In the genomic region with DNA sequence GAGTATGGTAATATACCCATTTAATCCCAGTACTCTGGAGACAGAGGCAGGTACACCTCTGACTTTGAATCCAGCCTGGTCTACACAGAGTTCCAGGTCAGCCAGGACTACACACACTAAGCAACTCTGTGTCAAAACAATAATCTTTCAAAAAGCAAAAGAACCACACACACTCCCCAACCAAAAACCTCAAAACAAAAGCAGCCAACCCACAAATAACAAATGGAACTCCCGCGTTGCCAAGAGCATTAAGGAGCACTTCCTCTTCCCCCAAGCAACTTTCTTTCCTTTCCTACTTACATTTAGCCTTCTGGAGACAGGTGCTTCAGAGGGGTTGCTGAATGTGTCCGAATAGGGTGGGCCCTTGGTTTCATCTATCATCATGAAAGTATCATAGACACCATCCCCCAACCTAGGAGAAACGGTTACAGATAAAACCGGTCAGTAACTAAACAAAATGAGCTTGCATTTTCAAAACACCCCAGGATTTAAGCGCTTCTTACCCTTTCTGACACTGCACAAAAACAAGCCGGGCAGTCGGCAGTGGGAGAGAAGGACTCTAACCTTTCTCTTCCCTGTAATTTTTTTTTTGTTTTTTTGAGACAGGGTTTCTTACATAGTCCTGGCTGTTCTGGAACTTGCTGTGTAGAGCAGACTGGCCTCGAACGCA, we compare ENCODE assay signal across 11 mouse cellular contexts. TPM values are rescaled to one million over a fixed set of nuclear protein-coding genes. Genes with fewer than 3 reads are reported as not detected.
DNase-seq lines count a peak whose midpoint lies in the region; ATAC-seq and TF ChIP-seq lines count a peak whose summit lies in the region.
"Had no signal": no experiment of that assay in that cellular context is flagged by ENCODE, and none has a peak within 500 bp of the region (broad histone marks: within the 10 kb centered on the region; RNA-seq: fewer than 3 reads in every experiment).

No protein-coding gene starts in this region.

- H3K9ac ChIP-seq in forebrain, embryonic 12.5 days = 0 out of 2 replicates have a peak overlapping the region, but pooled peaks have one; percentile 1
- H3K9ac ChIP-seq in liver, embryonic 14.5 days (replicated peaks) = peak overlapping the region; percentile 93
- no peak overlapping the region for H3K9ac ChIP-seq in kidney, embryonic 16.5 days (replicated peaks; ENCODE audit: low read length)
- H3K9ac ChIP-seq: limb, embryonic 13.5 days; stomach, embryonic 15.5 days had no signal

- TF ChIP-seq EP300 in liver, embryonic 14.5 days (IDR thresholded peaks at IDR 0.05; ENCODE audit: low read depth) = peak; percentile 45; the same call in 1 of the 2 replicates

- 80% methylated on average over 10 of the region's 10 CpGs for WGBS in forebrain, embryonic 12.5 days
- 14% methylated on average over 10 of the region's 10 CpGs for WGBS in liver, embryonic 14.5 days (ENCODE audit: insufficient replicate concordance)
- 79% methylated on average over 10 of the region's 10 CpGs for WGBS in kidney, embryonic 16.5 days

- intact Hi-C loops in left cerebral cortex, postnatal 25 days (cut with DNase I) = no loop called here

- TF ChIP-seq CTCF in liver, embryonic 14.5 days (IDR thresholded peaks at IDR 0.05; ENCODE audit: low read depth) = no peak

- H3K9me3 ChIP-seq in forebrain, embryonic 12.5 days = no peaks in the 10 kb centered on the region
- no peaks in the 10 kb centered on the region for H3K9me3 ChIP-seq in liver, embryonic 14.5 days (ENCODE audit: control insufficient read depth, low read length)
- no peaks in the 10 kb centered on the region for H3K9me3 ChIP-seq in kidney, embryonic 16.5 days (ENCODE audit: low read length)
- H3K9me3 ChIP-seq: limb, embryonic 13.5 days; stomach, embryonic 15.5 days had no signal

- H3K4me1 ChIP-seq in forebrain, embryonic 12.5 days = peaks cover 43% of the 10 kb centered on the region
- H3K4me1 ChIP-seq in liver, embryonic 14.5 days (replicated peaks; ENCODE audit: control insufficient read depth in 2 of 2, insufficient read depth in 2 of 2, low read length in 1 of 2) = peaks cover 18 to 25% of the 10 kb centered on the region in 2 experiments
- peaks cover 24% of the 10 kb centered on the region for H3K4me1 ChIP-seq in kidney, embryonic 16.5 days (ENCODE audit: insufficient read depth, low read length)
- H3K4me1 ChIP-seq: stomach, embryonic 15.5 days had no signal

- 0 out of 2 replicates have a peak overlapping the region, but pooled peaks have one; percentile 3 for H3K4me3 ChIP-seq in forebrain, embryonic 12.5 days (replicated peaks)
- peak overlapping the region; percentile 61 to 77 for H3K4me3 ChIP-seq in liver, embryonic 14.5 days (ENCODE audit: insufficient read depth in 1 of 2, low read depth in 2 of 2, low read length in 2 of 2)
- H3K4me3 ChIP-seq in kidney, embryonic 16.5 days (ENCODE audit: low read length) = no peak overlapping the region
- H3K4me3 ChIP-seq: limb, embryonic 13.5 days; stomach, embryonic 15.5 days had no signal

- H3K4me2 ChIP-seq in forebrain, embryonic 12.5 days = peak overlapping the region; percentile 66
- H3K4me2 ChIP-seq in liver, embryonic 14.5 days (ENCODE audit: low read depth) = peak overlapping the region; percentile 92
- no peak overlapping the region for H3K4me2 ChIP-seq in kidney, embryonic 16.5 days (replicated peaks; ENCODE audit: low read depth, low read length)

- ATAC-seq in forebrain, embryonic 12.5 days (ENCODE audit: low FRiP score) = no peak
- ATAC-seq in liver, embryonic 14.5 days (ENCODE audit: insufficient read depth) = peak; percentile 27
- no peak for ATAC-seq in kidney, embryonic 16.5 days (ENCODE audit: low FRiP score, low TSS enrichment)

- peak; percentile 21 to 46 for DNase-seq in spleen, postnatal 36 days (ENCODE audit: low spot score in 2 of 2)
- no peak for DNase-seq in spleen, postnatal 4 days (ENCODE audit: low spot score in 2 of 2)
- DNase-seq in liver, embryonic 14.5 days (ENCODE audit: low read depth in 3 of 3, low spot score in 3 of 3) = peak in 2 of 3 experiments; percentile 50 to 55
- peak; percentile 35 for DNase-seq in splenic B cell, adult 2 months (ENCODE audit: low read depth, low spot score)
- DNase-seq in right cerebral cortex, postnatal 14 days = no peak
- no peak for DNase-seq in left cerebral cortex, postnatal 25 days (ENCODE audit: low spot score in 2 of 2)

- H3K27ac ChIP-seq in forebrain, embryonic 12.5 days = no peak overlapping the region
- peak overlapping the region; percentile 88 for H3K27ac ChIP-seq in liver, embryonic 14.5 days
- no peak overlapping the region for H3K27ac ChIP-seq in kidney, embryonic 16.5 days (ENCODE audit: low read length)
- H3K27ac ChIP-seq: limb, embryonic 13.5 days; stomach, embryonic 15.5 days had no signal

- peaks cover 11% of the 10 kb centered on the region for H3K36me3 ChIP-seq in forebrain, embryonic 12.5 days (replicated peaks)
- H3K36me3 ChIP-seq in liver, embryonic 14.5 days (replicated peaks; ENCODE audit: control insufficient read depth, insufficient read depth, low read depth) = peaks cover 23% of the 10 kb centered on the region
- H3K36me3 ChIP-seq in splenic B cell, adult 2 months (ENCODE audit: control insufficient read depth, insufficient read depth, low read length, poor library complexity, severe bottlenecking) = no peaks in the 10 kb centered on the region
- H3K36me3 ChIP-seq in kidney, embryonic 16.5 days (ENCODE audit: insufficient read depth, low read length) = no peaks in the 10 kb centered on the region
- H3K36me3 ChIP-seq: limb, embryonic 13.5 days; stomach, embryonic 15.5 days had no signal

- 0 out of 2 replicates have a peak, but pooled peaks cover 4% of the 10 kb centered on the region for H3K27me3 ChIP-seq in forebrain, embryonic 12.5 days
- H3K27me3 ChIP-seq in liver, embryonic 14.5 days (ENCODE audit: control insufficient read depth, insufficient read depth, low read length) = no peaks in the 10 kb centered on the region
- H3K27me3 ChIP-seq in splenic B cell, adult 2 months (ENCODE audit: control insufficient read depth, insufficient read depth, low read length, poor library complexity, severe bottlenecking) = no peaks in the 10 kb centered on the region
- H3K27me3 ChIP-seq in kidney, embryonic 16.5 days (ENCODE audit: insufficient read depth, low read length) = no peaks in the 10 kb centered on the region
- H3K27me3 ChIP-seq: limb, embryonic 13.5 days; Patski; stomach, embryonic 15.5 days had no signal

RNA-seq across cellular contexts. Expression of a gene that starts 2.0 kb away (rescaled TPM):
- 20.9 and 21.8 TPM in 2 replicates for polyA plus RNA-seq in forebrain, embryonic 12.5 days (2016; fragmentation: Nextera tagmentation; extraction: Ambion mirVana)
- polyA plus RNA-seq in liver, embryonic 14.5 days (2012; rRNA removed) = 8.5 and 10.6 TPM in 2 replicates
- polyA plus RNA-seq in liver, embryonic 14.5 days (2014; fragmentation: Nextera tagmentation; extraction: Ambion mirVana) = 14.3 and 14.9 TPM in 2 replicates
- 10 to 100 TPM in 1 of 2 experiments, 1 to 10 TPM in 1; 9.4 to 14.1 TPM for total RNA-seq in left cerebral cortex, postnatal 25 days (2021)
- polyA plus RNA-seq in kidney, embryonic 16.5 days (2015; fragmentation: Nextera tagmentation; extraction: Ambion mirVana) = 5.9 and 6.1 TPM in 2 replicates

RNA-seq across cellular contexts. Expression of a gene that starts 16.9 kb away (rescaled TPM):
- polyA plus RNA-seq in forebrain, embryonic 12.5 days (2016; fragmentation: Nextera tagmentation; extraction: Ambion mirVana) = 54.8 and 56.0 TPM in 2 replicates
- polyA plus RNA-seq in liver, embryonic 14.5 days (2012; rRNA removed) = 15.8 and 19.0 TPM in 2 replicates
- polyA plus RNA-seq in liver, embryonic 14.5 days (2014; fragmentation: Nextera tagmentation; extraction: Ambion mirVana) = 29.2 and 30.1 TPM in 2 replicates
- 10 to 100 TPM; 34.1 to 36.7 TPM for total RNA-seq in left cerebral cortex, postnatal 25 days (2021)
- 70.0 and 70.5 TPM in 2 replicates for polyA plus RNA-seq in kidney, embryonic 16.5 days (2015; fragmentation: Nextera tagmentation; extraction: Ambion mirVana)

RNA-seq across cellular contexts. Expression of a gene that starts 38.5 kb away (rescaled TPM):
- polyA plus RNA-seq in forebrain, embryonic 12.5 days (2016; fragmentation: Nextera tagmentation; extraction: Ambion mirVana) = 51.0 and 55.3 TPM in 2 replicates
- 10.3 and 12.9 TPM in 2 replicates for polyA plus RNA-seq in liver, embryonic 14.5 days (2012; rRNA removed)
- 12.8 and 13.6 TPM in 2 replicates for polyA plus RNA-seq in liver, embryonic 14.5 days (2014; fragmentation: Nextera tagmentation; extraction: Ambion mirVana)
- total RNA-seq in left cerebral cortex, postnatal 25 days (2021) = 10 to 100 TPM; 25.8 to 28.3 TPM
- polyA plus RNA-seq in kidney, embryonic 16.5 days (2015; fragmentation: Nextera tagmentation; extraction: Ambion mirVana) = 26.5 and 43.9 TPM in 2 replicates

Comparison
In these comparisons a context has a peak if more than half of its experiments do, and no peak if none do; other contexts are left out.
1. DNase-seq: peak in spleen, postnatal 36 days (2 of 2), liver, embryonic 14.5 days (2 of 3) and splenic B cell, adult 2 months (single experiment); none in spleen, postnatal 4 days (0 of 2), right cerebral cortex, postnatal 14 days (single experiment) and left cerebral cortex, postnatal 25 days (0 of 2).